Mouse (Mus musculus) lung, postnatal 0 days (tissue): ENCODE results near the gene Ltb.

Experiments used
- CTCF ChIP-seq: IDR thresholded peaks from 2 replicates; pipeline ENCODE4 v1.5.1; 2016; ENCODE audit warnings: antibody characterized with exemption, mild to moderate bottlenecking
- EP300 ChIP-seq: IDR thresholded peaks from 2 replicates; pipeline ENCODE4 v1.6.1; 2016; ENCODE audit warnings: antibody characterized with exemption, mild to moderate bottlenecking, control low read depth

GRCm38 (mm10) chr17:35185639-35186611, 8.3 kb upstream of the Ltb start:
- no peak for TF ChIP-seq CTCF
- TF ChIP-seq EP300 = peak; percentile 11; the same call in 1 of the 2 replicates
